Mouse (Mus musculus): ENCODE data around the gene Ybx2. TPM values are rescaled to one million over a fixed set of nuclear protein-coding genes. Genes with fewer than 3 reads are reported as not detected.

The Ybx2 gene
- polyA plus RNA-seq (2016; fragmentation: Nextera tagmentation; extraction: Ambion mirVana) = 2.4 and 2.8 TPM in 2 replicates

DNA sequence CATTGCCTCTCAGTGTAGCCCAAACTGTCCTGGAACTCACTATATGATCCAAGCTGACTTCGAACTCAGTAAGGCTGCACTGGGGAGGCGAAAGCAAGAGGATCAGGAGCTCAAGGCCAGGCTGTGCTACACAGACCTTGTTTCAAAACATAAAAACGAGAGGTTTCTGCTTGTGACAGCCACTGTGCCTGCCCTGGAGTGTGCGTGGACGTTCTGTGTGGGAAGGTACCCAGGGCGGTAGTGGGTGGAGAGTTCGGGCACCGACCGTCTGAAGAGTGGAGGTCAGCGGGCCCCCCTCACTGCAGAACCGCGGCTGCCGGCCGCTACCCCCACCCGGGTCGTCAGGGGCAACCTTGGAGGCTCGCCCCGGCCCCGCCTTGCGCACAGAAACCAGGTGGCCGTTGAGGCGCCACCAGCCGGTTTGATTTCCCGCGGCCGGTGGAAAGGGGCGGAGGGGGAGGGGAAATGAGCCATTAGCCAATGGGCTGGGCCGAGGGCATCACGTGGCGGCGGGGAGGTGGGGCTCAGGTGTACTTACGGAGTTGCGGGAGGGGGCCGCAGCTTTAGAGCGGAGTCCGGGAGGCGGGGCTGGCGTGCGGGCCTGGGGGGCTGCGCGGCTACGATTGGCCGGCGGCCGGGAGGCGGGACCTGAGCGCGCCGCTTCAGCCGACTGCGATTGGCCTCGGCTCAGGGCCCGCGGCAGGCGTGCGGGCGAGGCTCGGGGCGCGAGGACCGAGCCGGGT lies at the start of gene Ybx2:
Gene Ybx2 (plus strand): TSS at position 660 of the 743 bp plus-strand sequence.
- DNase-seq (ENCODE audit: low spot score) = peak; percentile 90
- H3K27me3 ChIP-seq (ENCODE audit: low read depth, poor library complexity, severe bottlenecking) = peaks cover 62% of the 10 kb centered on the region
- H3K27ac ChIP-seq (replicated peaks) = peak within 1 kb of the TSS; percentile 84
- H3K4me3 ChIP-seq = peak within 1 kb of the TSS; percentile 72
- H3K9me3 ChIP-seq (replicated peaks) = no peaks in the 10 kb centered on the region
- 1% methylated on average over 62 of the region's 62 CpGs for WGBS
- peaks cover 43% of the 10 kb centered on the region for H3K4me1 ChIP-seq
- H3K36me3 ChIP-seq = no peaks in the 10 kb centered on the region

DNA sequence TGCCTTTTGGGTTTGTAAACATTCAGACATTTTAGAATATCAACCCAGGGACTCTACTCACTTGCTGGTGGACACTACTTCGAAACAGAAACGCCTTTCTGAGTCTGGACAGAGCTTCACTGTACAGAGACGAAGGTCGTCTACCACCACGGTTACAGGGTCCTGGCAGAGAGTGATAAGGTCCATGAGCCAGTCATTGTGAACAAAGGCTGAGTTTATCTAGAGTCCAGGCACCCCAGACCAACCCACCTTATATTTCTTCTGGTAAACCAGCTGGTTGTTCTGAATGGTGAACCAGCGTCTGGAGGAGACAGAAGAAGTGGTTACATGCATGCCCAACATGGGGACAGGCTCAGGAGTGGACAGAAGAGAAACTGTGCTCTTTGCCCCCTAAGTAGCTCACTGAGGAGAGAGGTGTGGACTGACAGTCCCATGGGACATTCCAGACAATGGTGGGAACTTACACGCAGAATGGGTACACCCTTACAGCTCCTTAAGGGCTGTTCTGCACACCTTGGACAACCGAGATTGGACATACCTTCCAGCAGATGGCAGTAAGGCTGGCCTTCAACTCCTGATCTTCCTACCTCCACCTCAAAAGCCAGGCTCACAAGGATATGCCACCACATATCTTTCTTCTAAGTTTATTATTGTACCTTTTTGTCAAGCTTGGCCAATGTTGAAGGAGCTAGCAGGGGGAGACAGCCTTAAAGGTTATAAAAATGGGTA lies 48.5 kb upstream of the Ybx2 start:
- Histone ChIP-seq H3K27me3 (ENCODE audit: low read depth, poor library complexity, severe bottlenecking) (peaks cover 5% of the 10 kb centered on the region), H3K27ac (replicated peaks) (no peak overlapping the region), H3K4me3 (no peak overlapping the region), H3K9me3 (replicated peaks) (no peaks in the 10 kb centered on the region), H3K36me3 (no peaks in the 10 kb centered on the region), H3K4me1 (peaks cover 3% of the 10 kb centered on the region)
- WGBS = 76% methylated on average over 8 of the region's 8 CpGs
- DNase-seq (ENCODE audit: low spot score) = no peak

DNA sequence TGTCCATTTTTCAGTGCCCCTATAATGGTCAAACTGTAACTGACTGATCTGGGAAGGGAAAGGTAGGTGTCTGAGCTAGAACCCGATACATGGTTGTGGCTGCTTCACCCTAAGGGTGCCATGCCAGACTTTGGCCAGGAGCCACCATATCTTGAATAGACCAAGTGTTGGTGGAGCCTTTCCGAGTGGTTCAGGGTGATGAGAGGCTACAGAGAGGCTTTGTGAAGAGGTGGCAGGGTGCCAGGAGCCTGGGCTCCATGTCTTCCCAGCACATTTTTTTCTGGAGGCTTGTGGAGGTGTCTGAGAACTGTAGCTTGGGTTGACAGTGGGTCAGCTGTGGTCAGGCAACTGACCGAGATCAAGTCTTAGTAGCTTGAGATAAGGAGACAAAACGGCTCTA lies 44.1 kb upstream of the Ybx2 start:
- 86% methylated on average over 4 of the region's 4 CpGs for WGBS
- Histone ChIP-seq H3K27me3 (ENCODE audit: low read depth, poor library complexity, severe bottlenecking) (no peaks in the 10 kb centered on the region), H3K9me3 (replicated peaks) (no peaks in the 10 kb centered on the region), H3K36me3 (no peaks in the 10 kb centered on the region), H3K4me3 (no peak overlapping the region), H3K4me1 (no peaks in the 10 kb centered on the region), H3K27ac (replicated peaks) (no peak overlapping the region)
- DNase-seq (ENCODE audit: low spot score) = no peak

DNA sequence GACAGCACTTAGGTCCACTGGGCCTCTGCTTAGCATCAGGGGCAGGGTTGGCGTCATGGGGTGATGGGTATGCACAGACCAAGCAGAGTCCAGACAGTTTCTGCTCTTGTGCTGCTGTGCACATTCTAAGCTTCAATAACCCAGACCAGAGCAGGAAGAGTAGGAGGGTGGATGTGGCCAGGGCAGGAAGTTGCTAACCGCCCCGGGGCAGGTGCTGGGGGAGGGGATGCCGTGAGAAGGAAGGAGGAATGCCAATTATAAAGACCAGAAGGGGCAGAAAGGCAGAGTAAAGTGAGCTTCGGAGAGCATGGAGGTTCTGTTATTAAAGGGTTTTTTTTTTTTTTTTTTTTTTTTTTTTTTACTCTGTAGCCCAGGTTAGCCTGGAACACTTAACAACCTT lies 40.9 kb upstream of the Ybx2 start:
- no peak for DNase-seq (ENCODE audit: low spot score)
- Histone ChIP-seq H3K9me3 (replicated peaks) (no peaks in the 10 kb centered on the region), H3K4me3 (no peak overlapping the region), H3K27ac (replicated peaks) (no peak overlapping the region), H3K27me3 (ENCODE audit: low read depth, poor library complexity, severe bottlenecking) (no peaks in the 10 kb centered on the region), H3K4me1 (peaks cover 23% of the 10 kb centered on the region), H3K36me3 (peaks cover 5% of the 10 kb centered on the region; the same call in 1 of the 2 replicates)
- 89% methylated on average over 5 of the region's 5 CpGs for WGBS

DNA sequence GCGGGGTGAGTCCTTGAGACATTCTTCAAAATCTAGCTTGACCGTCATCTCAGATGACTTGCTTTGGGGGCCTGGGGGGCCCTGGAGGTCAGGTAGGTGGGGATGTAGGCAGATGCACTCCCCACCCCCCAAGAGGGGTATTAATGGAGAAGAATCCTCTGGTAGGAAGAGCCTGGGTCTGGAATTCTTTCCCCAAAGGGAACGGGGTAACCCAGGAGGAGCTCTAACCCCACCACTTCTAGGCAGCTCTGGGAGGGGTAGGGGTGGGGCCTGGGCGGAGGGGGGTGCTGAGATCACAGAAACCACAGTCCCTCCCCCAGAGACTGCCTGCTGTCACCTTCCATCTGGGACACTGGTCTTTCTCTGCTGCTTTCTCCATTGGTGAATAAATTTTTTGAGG lies 40.3 kb upstream of the Ybx2 start, which contains the start of gene Acap1:
Gene Acap1 (minus strand): TSS at position 249 of the 400 bp plus-strand sequence.
- Histone ChIP-seq H3K9me3 (replicated peaks) (no peaks in the 10 kb centered on the region), H3K36me3 (peaks cover 5% of the 10 kb centered on the region; the same call in 1 of the 2 replicates), H3K4me3 (no peak within 1 kb of the TSS), H3K27me3 (ENCODE audit: low read depth, poor library complexity, severe bottlenecking) (no peaks in the 10 kb centered on the region), H3K4me1 (peaks cover 29% of the 10 kb centered on the region), H3K27ac (replicated peaks) (no peak within 1 kb of the TSS)
- 69% methylated on average over 4 of the region's 4 CpGs for WGBS
- no peak for DNase-seq (ENCODE audit: low spot score)

DNA sequence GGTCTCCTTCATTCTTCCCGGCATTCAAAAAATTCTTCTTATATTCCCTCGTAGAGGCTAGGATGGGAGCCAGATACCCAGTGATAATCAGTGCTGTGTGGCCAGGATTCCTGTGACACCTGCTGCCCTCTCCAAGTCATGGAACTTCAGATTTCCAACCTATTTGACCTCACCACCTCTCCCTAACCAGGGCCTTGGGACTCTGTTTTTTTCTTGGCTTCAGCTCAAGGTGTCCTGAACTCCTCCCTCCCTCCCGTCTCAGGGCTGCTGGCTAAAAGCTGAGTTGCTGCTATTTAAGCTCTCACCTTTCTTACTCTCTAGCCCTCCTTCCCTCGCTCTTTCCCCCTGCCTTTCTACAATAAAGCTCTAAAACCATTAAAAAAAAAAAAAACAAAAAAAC lies 35.7 kb upstream of the Ybx2 start:
- WGBS = 29% methylated on average over 4 of the region's 4 CpGs
- Histone ChIP-seq H3K9me3 (replicated peaks) (no peaks in the 10 kb centered on the region), H3K4me3 (peak overlapping the region; percentile 91), H3K36me3 (peaks cover 25% of the 10 kb centered on the region), H3K4me1 (peaks cover 51% of the 10 kb centered on the region), H3K27me3 (ENCODE audit: low read depth, poor library complexity, severe bottlenecking) (no peaks in the 10 kb centered on the region), H3K27ac (replicated peaks) (peak overlapping the region; percentile 100)
- no peak for DNase-seq (ENCODE audit: low spot score)

DNA sequence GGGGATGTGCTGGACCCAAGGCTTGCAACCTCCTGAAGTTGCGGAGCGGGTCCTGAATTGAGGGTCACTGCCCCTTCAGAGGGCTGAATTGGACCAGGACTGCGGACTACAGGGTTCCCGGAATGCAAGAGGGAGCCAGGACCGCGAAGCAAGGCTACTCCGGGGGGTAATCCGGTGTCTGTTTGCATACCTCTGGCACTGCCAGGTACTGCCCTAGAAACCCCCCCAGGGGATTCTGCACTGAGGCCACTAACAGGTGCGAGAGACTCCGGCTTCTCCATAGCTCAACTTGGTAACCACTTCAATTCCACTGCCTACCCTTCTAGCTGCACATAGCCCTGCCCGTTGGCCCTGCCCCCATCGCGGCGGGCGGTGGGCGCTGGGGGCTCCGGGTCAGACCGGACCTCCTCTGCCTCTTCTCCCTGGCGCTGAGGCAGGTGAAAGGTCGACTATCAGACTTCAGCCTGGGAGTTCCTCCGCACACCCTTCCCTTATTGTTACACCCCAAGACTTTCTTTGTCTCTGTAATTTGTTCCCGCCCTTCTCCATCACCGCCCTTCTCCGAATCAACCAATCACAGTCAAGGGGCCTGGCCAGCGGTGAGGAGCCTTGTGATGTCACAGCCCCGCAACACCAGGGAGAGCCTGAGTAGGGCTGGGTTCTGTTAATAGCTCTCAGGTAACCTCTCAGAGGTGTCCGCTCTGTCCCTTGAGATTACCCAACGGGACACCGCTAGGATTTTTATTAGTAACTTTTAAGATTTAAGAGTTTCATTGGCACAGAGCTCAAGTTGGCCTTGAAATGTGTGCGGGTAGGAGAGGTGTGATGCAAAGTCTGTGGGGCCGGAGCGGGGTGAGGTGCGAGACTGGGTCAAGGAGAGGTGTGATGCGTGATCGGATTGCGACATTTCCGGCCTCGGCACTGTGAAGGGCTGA lies 34.9 kb upstream of the Ybx2 start, which contains the start of the genes 2810408A11Rik and Neurl4:
Gene 2810408A11Rik (minus strand): TSS at position 517 of the 935 bp plus-strand sequence.
Gene Neurl4 (plus strand): TSS at position 602 of the 935 bp plus-strand sequence.
- Histone ChIP-seq H3K27ac (replicated peaks) (peak within 1 kb of the TSS; percentile 100), H3K27me3 (ENCODE audit: low read depth, poor library complexity, severe bottlenecking) (no peaks in the 10 kb centered on the region), H3K9me3 (replicated peaks) (no peaks in the 10 kb centered on the region), H3K4me1 (peaks cover 51% of the 10 kb centered on the region), H3K36me3 (peaks cover 34% of the 10 kb centered on the region), H3K4me3 (peak within 1 kb of the TSS; percentile 91)
- whole genome bisulfite sequencing = under 1% methylated on average over 38 of the region's 38 CpGs
- peak; percentile 93 for DNase-seq (ENCODE audit: low spot score)

DNA sequence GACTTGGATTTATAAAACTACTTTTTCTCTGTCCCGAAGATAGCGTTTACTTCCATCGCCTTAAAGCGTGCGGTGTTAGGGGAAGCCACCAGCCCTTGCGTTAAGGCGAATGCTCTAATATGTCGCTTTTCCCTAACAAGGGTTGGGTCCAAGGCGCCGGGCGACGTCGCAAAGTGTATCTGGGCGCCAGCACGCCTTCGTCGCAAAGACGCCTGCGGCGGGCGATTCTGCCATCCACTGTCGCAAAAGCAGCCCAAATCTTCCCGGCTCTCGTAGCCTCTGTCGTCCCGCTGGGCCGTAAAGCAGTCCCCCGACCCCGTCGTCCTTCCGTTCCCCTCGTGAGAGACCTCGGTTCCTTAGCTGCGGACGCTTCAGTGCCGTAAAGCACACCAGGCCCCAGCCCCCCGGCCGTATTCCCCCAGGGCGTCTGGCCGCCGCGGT lies 34.2 kb upstream of the Ybx2 start:
- Histone ChIP-seq H3K27ac (replicated peaks) (peak overlapping the region; percentile 100), H3K27me3 (ENCODE audit: low read depth, poor library complexity, severe bottlenecking) (no peaks in the 10 kb centered on the region), H3K9me3 (replicated peaks) (no peaks in the 10 kb centered on the region), H3K4me3 (peak overlapping the region; percentile 91), H3K36me3 (peaks cover 41% of the 10 kb centered on the region), H3K4me1 (peaks cover 51% of the 10 kb centered on the region)
- under 1% methylated on average over 42 of the region's 42 CpGs for WGBS
- peak; percentile 97 for DNase-seq (ENCODE audit: low spot score)

DNA sequence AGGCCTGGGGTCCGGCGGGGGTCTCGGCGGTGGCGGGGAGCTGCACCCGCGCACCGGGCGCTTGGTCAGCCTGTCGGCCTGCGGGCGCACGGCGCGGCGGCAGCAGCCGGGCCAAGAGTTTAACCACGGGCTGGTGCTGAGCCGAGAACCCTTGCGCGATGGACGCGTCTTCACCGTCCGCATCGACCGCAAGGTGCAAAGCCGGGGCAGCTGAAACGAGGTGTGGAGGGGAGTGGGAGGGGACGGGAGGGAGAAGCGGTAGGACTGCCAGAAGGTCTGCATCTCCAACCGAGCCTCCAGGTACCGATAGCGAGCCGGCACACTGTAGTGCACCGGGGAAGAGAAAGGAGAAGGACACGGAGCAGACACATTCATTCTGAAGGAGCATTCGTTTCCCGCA lies 33.6 kb upstream of the Ybx2 start:
- under 1% methylated on average over 39 of the region's 39 CpGs for WGBS
- no peaks in the 10 kb centered on the region for H3K9me3 ChIP-seq (replicated peaks)
- DNase-seq (ENCODE audit: low spot score) = no peak

DNA sequence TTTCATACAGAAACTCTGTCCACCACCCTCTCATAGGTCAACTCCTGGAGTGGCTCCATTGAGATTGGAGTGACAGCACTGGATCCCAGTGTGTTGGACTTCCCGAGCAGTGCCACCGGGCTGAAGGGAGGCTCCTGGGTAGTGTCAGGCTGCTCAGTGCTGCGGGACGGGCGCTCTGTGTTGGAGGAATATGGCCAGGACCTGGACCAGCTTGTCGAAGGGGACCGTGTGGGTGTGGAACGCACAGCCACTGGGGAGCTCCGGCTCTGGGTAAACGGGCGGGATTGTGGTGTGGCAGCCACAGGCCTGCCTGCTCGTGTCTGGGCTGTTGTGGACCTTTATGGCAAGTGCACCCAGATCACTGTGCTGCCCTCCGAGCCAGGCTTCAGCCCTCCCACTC lies 32.6 kb upstream of the Ybx2 start:
- Histone ChIP-seq H3K27ac (replicated peaks) (no peak overlapping the region), H3K4me3 (peak overlapping the region; percentile 91), H3K4me1 (peaks cover 45% of the 10 kb centered on the region), H3K9me3 (replicated peaks) (no peaks in the 10 kb centered on the region), H3K27me3 (ENCODE audit: low read depth, poor library complexity, severe bottlenecking) (no peaks in the 10 kb centered on the region), H3K36me3 (peaks cover 51% of the 10 kb centered on the region)
- 91% methylated on average over 13 of the region's 13 CpGs for WGBS
- no peak for DNase-seq (ENCODE audit: low spot score)

More for the DNA sequence above, 33.6 kb upstream of the Ybx2 start:
- peaks cover 46% of the 10 kb centered on the region for H3K36me3 ChIP-seq
- peaks cover 51% of the 10 kb centered on the region for H3K4me1 ChIP-seq
- no peaks in the 10 kb centered on the region for H3K27me3 ChIP-seq (ENCODE audit: low read depth, poor library complexity, severe bottlenecking)
- peak overlapping the region; percentile 100 for H3K27ac ChIP-seq (replicated peaks)
- H3K4me3 ChIP-seq = peak overlapping the region; percentile 91

DNA sequence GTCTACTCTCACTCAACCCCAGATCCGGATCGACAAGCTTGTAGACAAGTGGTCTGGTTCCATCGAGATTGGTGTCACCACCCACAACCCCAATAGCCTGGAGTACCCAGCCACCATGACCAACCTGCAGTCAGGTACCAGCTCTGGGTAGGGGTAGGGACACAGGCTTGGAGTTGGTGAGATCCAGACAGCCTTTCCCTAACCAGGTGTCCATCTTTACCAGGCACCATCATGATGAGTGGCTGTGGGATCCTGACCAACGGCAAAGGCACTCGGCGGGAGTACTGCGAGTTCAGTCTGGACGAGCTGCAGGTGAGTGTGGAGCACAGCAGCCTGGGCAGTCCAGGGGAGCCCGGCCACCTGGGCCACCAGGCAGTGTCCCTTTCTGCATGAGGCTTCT lies 31.3 kb upstream of the Ybx2 start:
- H3K9me3 ChIP-seq (replicated peaks) = no peaks in the 10 kb centered on the region
- peaks cover 32% of the 10 kb centered on the region for H3K4me1 ChIP-seq
- H3K4me3 ChIP-seq = peak overlapping the region; percentile 8; the same call in 1 of the 2 replicates
- no peaks in the 10 kb centered on the region for H3K27me3 ChIP-seq (ENCODE audit: low read depth, poor library complexity, severe bottlenecking)
- H3K36me3 ChIP-seq = peaks cover 65% of the 10 kb centered on the region
- no peak overlapping the region for H3K27ac ChIP-seq (replicated peaks)
- no peak for DNase-seq (ENCODE audit: low spot score)
- WGBS = 97% methylated on average over 9 of the region's 9 CpGs

DNA sequence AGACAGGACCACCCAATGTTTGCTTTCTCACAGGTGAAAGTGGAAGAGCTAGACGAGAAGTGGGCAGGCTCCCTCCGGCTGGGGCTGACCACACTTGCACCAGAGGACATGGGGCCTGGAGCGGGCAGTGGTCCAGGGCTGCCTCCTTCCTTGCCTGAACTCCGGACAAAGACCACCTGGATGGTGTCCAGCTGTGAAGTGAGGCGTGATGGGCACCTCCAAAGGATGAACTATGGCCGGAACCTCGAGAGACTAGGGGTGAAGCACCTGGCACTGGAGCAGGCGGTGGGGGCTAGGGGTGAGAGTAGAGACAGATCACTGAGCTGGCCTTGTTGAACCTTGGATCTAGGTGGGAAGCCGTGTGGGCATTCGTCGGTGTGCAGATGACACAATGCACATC lies 27.0 kb upstream of the Ybx2 start:
- Histone ChIP-seq H3K27me3 (ENCODE audit: low read depth, poor library complexity, severe bottlenecking) (no peaks in the 10 kb centered on the region), H3K4me1 (peaks cover 10% of the 10 kb centered on the region), H3K27ac (replicated peaks) (no peak overlapping the region), H3K9me3 (replicated peaks) (no peaks in the 10 kb centered on the region), H3K36me3 (peaks cover 100% of the 10 kb centered on the region), H3K4me3 (no peak overlapping the region)
- DNase-seq (ENCODE audit: low spot score) = no peak
- 94% methylated on average over 11 of the region's 11 CpGs for WGBS
